Mouse (Mus musculus): ENCODE measurements around the gene Bckdha. TPM values are rescaled to one million over a fixed set of nuclear protein-coding genes. Genes with fewer than 3 reads are reported as not detected.
A peak's percentile ranks its signal among the peaks of the same experiment; 100 is the strongest.

Bckdha gene
- total RNA-seq, 1 experiment from 2014 or later = 33.2 TPM

DNA sequence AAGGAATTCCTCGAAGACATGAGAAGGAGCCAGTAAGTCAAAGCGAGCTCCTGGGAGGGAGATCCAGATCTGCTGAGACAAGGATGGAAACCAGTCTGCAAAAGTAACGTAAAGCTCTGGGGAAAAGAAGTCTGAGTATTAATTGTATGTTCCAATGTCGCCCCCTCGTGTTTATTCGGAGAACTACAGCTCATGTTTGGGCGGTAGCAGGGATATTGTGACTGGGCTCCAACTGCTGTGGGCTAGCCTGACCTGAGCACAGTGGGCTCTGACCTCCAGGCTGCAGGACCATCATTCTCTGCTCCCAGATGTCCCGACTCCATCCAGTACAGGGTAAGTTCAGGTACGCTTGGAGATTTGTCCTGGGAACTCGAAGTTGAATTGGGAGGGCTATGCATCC lies 59.1 kb downstream of the Bckdha start:
- peak; percentile 81 for ATAC-seq (replicated peaks in 1 of 2; ENCODE audit: insufficient read depth in 1 of 2, low FRiP score in 2 of 2, low TSS enrichment in 1 of 2, low read depth in 1 of 2, poor library complexity in 2 of 2, severe bottlenecking in 2 of 2)

DNA sequence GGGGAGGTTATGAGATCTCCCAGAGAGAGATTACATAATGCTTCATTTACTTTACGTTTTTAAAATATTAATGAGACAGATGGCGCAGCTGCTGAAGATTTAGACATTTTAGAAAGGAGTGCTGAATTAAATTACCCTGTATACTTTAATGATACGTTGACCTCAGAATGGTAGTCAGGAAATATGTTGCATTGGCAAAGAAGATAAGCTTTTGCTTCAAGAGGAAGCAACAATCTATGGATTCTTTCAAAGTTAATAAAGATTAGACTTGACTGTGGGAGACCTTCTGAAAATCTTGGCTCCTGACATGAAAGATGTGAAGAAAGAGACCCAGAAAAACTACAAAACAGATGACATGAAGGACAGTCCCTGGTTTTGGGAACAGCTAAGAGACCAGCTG lies 64.9 kb downstream of the Bckdha start:
- no peak for ATAC-seq (replicated peaks in 1 of 2; ENCODE audit: insufficient read depth in 1 of 2, low FRiP score in 2 of 2, low TSS enrichment in 1 of 2, low read depth in 1 of 2, poor library complexity in 2 of 2, severe bottlenecking in 2 of 2)

DNA sequence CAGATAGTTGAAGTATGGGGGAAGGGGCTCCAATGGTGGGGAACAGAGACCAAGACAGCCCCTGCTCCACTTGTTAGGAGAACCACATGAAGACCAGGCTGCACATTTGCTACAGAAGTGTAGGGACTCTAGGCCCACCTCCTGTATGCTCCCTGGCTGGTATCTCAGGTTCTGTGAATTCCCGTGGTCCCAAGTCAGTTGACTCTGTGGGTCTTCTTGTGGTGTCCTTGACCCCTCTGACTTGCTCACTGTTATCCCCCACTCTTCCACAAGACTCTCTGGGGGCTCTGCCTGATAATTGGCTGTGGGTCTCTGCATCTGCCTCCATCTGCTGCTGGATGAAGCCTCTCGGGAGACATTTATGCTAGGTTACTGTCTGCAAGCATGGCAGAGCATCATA lies 67.6 kb downstream of the Bckdha start:
- no peak for ATAC-seq (replicated peaks in 1 of 2; ENCODE audit: insufficient read depth in 1 of 2, low FRiP score in 2 of 2, low TSS enrichment in 1 of 2, low read depth in 1 of 2, poor library complexity in 2 of 2, severe bottlenecking in 2 of 2)

DNA sequence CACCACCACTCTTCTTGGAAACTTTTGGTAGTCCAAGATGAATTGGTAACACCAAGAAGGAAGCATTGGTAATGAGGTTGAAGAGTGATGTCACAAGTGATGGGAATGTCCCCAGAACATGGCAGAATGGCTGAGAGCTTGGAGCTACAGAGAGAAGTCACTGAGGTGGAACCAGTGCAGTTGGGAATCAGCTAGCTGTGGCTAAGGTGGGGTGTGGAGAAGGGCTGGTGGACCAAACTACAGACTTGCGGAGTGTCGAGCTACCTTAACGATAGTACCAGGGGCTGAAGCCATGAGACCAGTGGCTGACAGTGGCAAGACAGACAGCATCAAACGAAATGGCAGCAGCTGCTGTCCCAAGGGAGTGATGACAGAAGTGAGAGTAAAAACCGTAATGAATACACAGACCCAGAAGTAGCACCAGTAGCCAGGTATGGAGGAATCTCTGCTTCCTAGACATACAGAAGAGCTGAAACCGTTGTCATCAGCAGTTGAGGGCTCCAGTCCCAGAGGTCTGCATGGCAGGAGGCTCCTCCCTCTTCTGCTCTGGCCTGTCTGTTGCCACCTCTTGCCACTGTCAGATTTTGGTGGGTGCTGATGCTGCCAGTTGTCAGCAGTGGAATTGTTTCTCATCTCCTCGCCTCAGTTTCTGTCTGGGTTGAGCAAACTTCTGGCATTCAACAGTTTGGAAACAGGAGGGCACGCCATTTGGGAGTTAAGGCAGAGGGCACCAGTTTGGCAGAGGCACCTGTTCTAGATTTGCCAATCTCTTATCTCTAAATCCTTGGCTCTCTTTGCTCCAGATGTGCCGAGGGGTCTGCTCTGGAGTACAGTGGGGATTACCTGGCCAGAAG lies 73.2 kb downstream of the Bckdha start:
- no peak for ATAC-seq (replicated peaks in 1 of 2; ENCODE audit: insufficient read depth in 1 of 2, low FRiP score in 2 of 2, low TSS enrichment in 1 of 2, low read depth in 1 of 2, poor library complexity in 2 of 2, severe bottlenecking in 2 of 2)

DNA sequence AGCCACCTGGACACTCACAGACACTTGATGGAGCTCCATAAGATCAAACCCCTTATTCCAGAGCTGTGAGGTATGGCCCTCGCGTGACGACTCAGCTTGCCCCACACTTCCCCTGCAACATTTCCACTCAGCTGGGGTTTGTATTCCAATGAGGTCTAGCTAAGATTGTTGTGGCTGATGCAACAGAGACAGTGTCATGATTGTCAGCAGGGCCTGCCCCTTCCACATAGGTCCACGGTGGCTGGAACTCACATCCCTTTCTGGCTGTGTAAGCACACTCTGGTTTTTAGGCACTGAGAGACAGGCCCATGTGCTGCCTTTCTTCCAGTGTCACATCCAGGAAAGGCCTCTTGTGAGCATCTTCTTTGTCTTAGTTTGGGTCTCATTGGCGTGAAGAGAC lies 74.1 kb downstream of the Bckdha start:
- no peak for ATAC-seq (replicated peaks in 1 of 2; ENCODE audit: insufficient read depth in 1 of 2, low FRiP score in 2 of 2, low TSS enrichment in 1 of 2, low read depth in 1 of 2, poor library complexity in 2 of 2, severe bottlenecking in 2 of 2)

DNA sequence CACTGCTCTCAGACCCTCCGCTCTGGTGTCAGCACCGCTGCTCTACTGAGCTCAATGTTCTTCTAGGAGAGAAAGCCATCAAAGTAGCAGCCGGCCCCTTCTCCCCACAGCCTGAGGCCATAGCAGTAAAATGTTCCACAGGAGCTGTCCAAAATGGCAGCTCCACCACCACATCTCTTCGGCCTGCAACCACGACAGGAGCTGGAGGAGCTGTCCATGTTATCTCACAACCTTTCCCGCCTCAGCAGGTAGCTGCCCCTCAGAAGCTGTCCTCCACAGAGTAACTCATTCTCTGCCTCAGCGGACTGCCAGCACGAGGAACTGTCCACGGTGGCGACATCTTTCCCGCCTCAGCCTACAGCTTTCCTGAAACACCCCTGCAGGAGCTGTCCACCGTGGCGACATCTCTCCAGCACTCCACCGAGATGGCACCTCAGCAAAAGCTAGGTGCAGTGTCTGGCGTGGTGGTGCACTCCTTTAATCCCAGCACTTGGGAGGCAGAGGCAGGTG lies 76.4 kb downstream of the Bckdha start:
- ATAC-seq (replicated peaks in 1 of 2; ENCODE audit: insufficient read depth in 1 of 2, low FRiP score in 2 of 2, low TSS enrichment in 1 of 2, low read depth in 1 of 2, poor library complexity in 2 of 2, severe bottlenecking in 2 of 2) = no peak

Other genes with a start within 250 kb of the Bckdha start
- gene Cxcl17, start 246.1 kb downstream of the Bckdha start, total RNA-seq (2017) = not detected in 2 replicates
- 9.5 and 22.0 TPM in 2 replicates for gene Ceacam1, start 181.4 kb downstream of the Bckdha start, total RNA-seq (2017)
- not detected in 2 replicates for gene Ceacam2, start 119.1 kb downstream of the Bckdha start, total RNA-seq (2017)
- gene Erich4, start 43.1 kb downstream of the Bckdha start, total RNA-seq (2017) = not detected in 2 replicates
- gene Dmac2, start 39.6 kb downstream of the Bckdha start, total RNA-seq (2017) = 33.7 and 50.9 TPM in 2 replicates
- 1.8 and 4.7 TPM in 2 replicates for gene B3gnt8, start 32.3 kb downstream of the Bckdha start, total RNA-seq (2017)
- 32.5 and 48.8 TPM in 2 replicates for gene Exosc5, start 183 bp upstream of the Bckdha start, total RNA-seq (2017)
- gene Tmem91, start 16.2 kb upstream of the Bckdha start, total RNA-seq (2017) = 2.3 TPM in 1 of 2 replicates, not detected in the other
- gene B9d2, start 21.8 kb upstream of the Bckdha start, total RNA-seq (2017) = 46.3 and 70.6 TPM in 2 replicates
- gene Tgfb1, start 28.0 kb upstream of the Bckdha start, total RNA-seq (2017) = 46.0 and 50.7 TPM in 2 replicates
- gene Ccdc97, start 60.1 kb upstream of the Bckdha start, total RNA-seq (2017) = 16.7 and 18.9 TPM in 2 replicates
- 137 TPM in 2 replicates for gene Hnrnpul1, start 95.8 kb upstream of the Bckdha start, total RNA-seq (2017)
- gene Axl, start 129.7 kb upstream of the Bckdha start, total RNA-seq (2017) = 6.2 and 16.9 TPM in 2 replicates
- gene Cyp2s1, start 157.9 kb upstream of the Bckdha start, total RNA-seq (2017) = not detected in 2 replicates
- not detected in 2 replicates for gene Cyp2b10, start 238.6 kb upstream of the Bckdha start, total RNA-seq (2017)